ENCODE assay signal across 9 mouse cellular contexts in genomic region chr7:16014521-16015175, GRCm38 (mm10). TPM values are rescaled to one million over a fixed set of nuclear protein-coding genes. Genes with fewer than 3 reads are reported as not detected.
DNase-seq lines count a peak whose midpoint lies in the region; ATAC-seq and TF ChIP-seq lines count a peak whose summit lies in the region.
"Had no signal": no experiment of that assay in that cellular context is flagged by ENCODE, and none has a peak within 500 bp of the region (broad histone marks: within the 10 kb centered on the region; RNA-seq: fewer than 3 reads in every experiment).

No protein-coding gene starts in this region.

- H3K36me3 ChIP-seq in heart, postnatal 0 days (replicated peaks; ENCODE audit: control insufficient read depth, insufficient read depth, low read length): no peaks in the 10 kb centered on the region

- WGBS in cerebellum, adult 2 months: 55% methylated on average over 8 of the region's 8 CpGs
- 58% methylated on average over 8 of the region's 8 CpGs for WGBS in heart, postnatal 0 days

- H3K4me1 ChIP-seq in cerebellum, adult 2 months (ENCODE audit: control insufficient read depth, insufficient read depth, low read length): peaks cover 39% of the 10 kb centered on the region
- H3K4me1 ChIP-seq in heart, postnatal 0 days (ENCODE audit: control insufficient read depth, insufficient read depth): peaks cover 43% of the 10 kb centered on the region

- no peak overlapping the region for H3K9ac ChIP-seq in heart, postnatal 0 days (replicated peaks; ENCODE audit: low read depth, low read length)
- H3K9ac ChIP-seq: lung, embryonic 15.5 days had no signal

- H3K27me3 ChIP-seq in cerebellum, adult 2 months (ENCODE audit: control insufficient read depth, insufficient read depth, low read length): no peaks in the 10 kb centered on the region
- H3K27me3 ChIP-seq in heart, postnatal 0 days (ENCODE audit: control insufficient read depth, insufficient read depth, low read length): no peaks in the 10 kb centered on the region
- H3K27me3 ChIP-seq: lung, embryonic 15.5 days had no signal

- no peak for TF ChIP-seq EP300 in heart, postnatal 0 days (IDR thresholded peaks at IDR 0.05; ENCODE audit: low read depth)

- intact Hi-C loops in left cerebral cortex, postnatal 25 days (cut with DNase I): no loop called here

- TF ChIP-seq POLR2A in cerebellum, adult 2 months (IDR thresholded peaks at IDR 0.05; ENCODE audit: borderline replicate concordance, insufficient read depth, low read length): no peak

- no peak overlapping the region for H3K4me3 ChIP-seq in cerebellum, adult 2 months (replicated peaks; ENCODE audit: insufficient read depth, low read depth, low read length)
- H3K4me3 ChIP-seq in heart, postnatal 0 days (ENCODE audit: low read depth, low read length): no peak overlapping the region
- H3K4me3 ChIP-seq: lung, embryonic 15.5 days had no signal

- no peak overlapping the region for H3K4me2 ChIP-seq in heart, postnatal 0 days (ENCODE audit: low read depth, low read length)
- H3K4me2 ChIP-seq: lung, embryonic 15.5 days had no signal

- TF ChIP-seq CTCF in cerebellum, adult 2 months (IDR thresholded peaks at IDR 0.05; ENCODE audit: borderline replicate concordance, insufficient read depth, low read depth, low read length): no peak
- no peak for TF ChIP-seq CTCF in heart, postnatal 0 days (IDR thresholded peaks at IDR 0.05; ENCODE audit: low read depth)

- no peaks in the 10 kb centered on the region for H3K9me3 ChIP-seq in heart, postnatal 0 days (replicated peaks; ENCODE audit: control insufficient read depth, low read length)
- H3K9me3 ChIP-seq: lung, embryonic 15.5 days had no signal

- peak; percentile 45 for DNase-seq in cerebellum, adult 11 months
- DNase-seq in 3T3-L1 (ENCODE audit: low read depth, low spot score): peak; percentile 18
- peak; percentile 68 to 78 for DNase-seq in cerebellum, adult 2 months
- no peak for DNase-seq in heart, postnatal 0 days (ENCODE audit: low spot score)
- DNase-seq in urinary bladder, adult 18-20 months (ENCODE audit: low spot score in 2 of 2): no peak
- no peak for DNase-seq in left cerebral cortex, postnatal 25 days (ENCODE audit: low spot score in 2 of 2)
- DNase-seq in right cerebral cortex, postnatal 14 days: no peak

- peak overlapping the region; percentile 24; the same call in 1 of the 2 replicates for H3K27ac ChIP-seq in cerebellum, adult 2 months (ENCODE audit: insufficient read depth, low read length)
- peak overlapping the region; percentile 78 for H3K27ac ChIP-seq in heart, postnatal 0 days (ENCODE audit: low read depth)
- H3K27ac ChIP-seq: lung, embryonic 15.5 days had no signal

- no peak for ATAC-seq in cerebellum, adult (ENCODE audit: insufficient number of reproducible peaks, low FRiP score, low TSS enrichment)
- peak; percentile 53; the same call in 1 of the 2 replicates for ATAC-seq in heart, postnatal 0 days (ENCODE audit: insufficient read depth, low read depth)

RNA-seq across cellular contexts. Expression of gene Bicra, which starts 33.1 kb away (rescaled TPM):
- 12.3 and 12.4 TPM in 2 replicates for polyA plus RNA-seq in cerebellum, adult 2 months (2012; rRNA removed)
- 2.6 and 7.2 TPM in 2 replicates for total RNA-seq in heart, postnatal 0 days (2014; rRNA removed; ENCODE audit: low replicate concordance)
- 2.0 and 2.4 TPM in 2 replicates for polyA plus RNA-seq in heart, postnatal 0 days (2015; fragmentation: Nextera tagmentation; extraction: Ambion mirVana)
- total RNA-seq in left cerebral cortex, postnatal 25 days (2021): 10 to 100 TPM; 12.6 to 14.3 TPM

RNA-seq across cellular contexts. Expression of gene Zfp541, which starts 47.0 kb away (rescaled TPM):
- 0.16 and 0.28 TPM in 2 replicates for polyA plus RNA-seq in cerebellum, adult 2 months (2012; rRNA removed)
- 0.54 TPM in 1 of 2 replicates, not detected in the other for total RNA-seq in heart, postnatal 0 days (2014; rRNA removed; ENCODE audit: low replicate concordance)
- polyA plus RNA-seq in heart, postnatal 0 days (2015; fragmentation: Nextera tagmentation; extraction: Ambion mirVana): not detected in 2 replicates
- total RNA-seq in left cerebral cortex, postnatal 25 days (2021): under 1 TPM; 0.50 TPM
- polyA plus RNA-seq: lung, embryonic 15.5 days had no signal

RNA-seq across cellular contexts. Expression of gene Ehd2, which starts 47.3 kb away (rescaled TPM):
- 7.4 and 7.5 TPM in 2 replicates for polyA plus RNA-seq in cerebellum, adult 2 months (2012; rRNA removed)
- total RNA-seq in heart, postnatal 0 days (2014; rRNA removed; ENCODE audit: low replicate concordance): 66.7 and 80.0 TPM in 2 replicates
- polyA plus RNA-seq in heart, postnatal 0 days (2015; fragmentation: Nextera tagmentation; extraction: Ambion mirVana): 47.5 and 48.7 TPM in 2 replicates
- 1 to 10 TPM; 4.7 to 8.4 TPM for total RNA-seq in left cerebral cortex, postnatal 25 days (2021)

Comparison
In these comparisons a context has a peak if more than half of its experiments do, and no peak if none do; other contexts are left out.
1. DNase-seq: peak in cerebellum, adult 11 months (single experiment), 3T3-L1 (single experiment) and cerebellum, adult 2 months (2 of 2); none in heart, postnatal 0 days (single experiment), urinary bladder, adult 18-20 months (0 of 2), left cerebral cortex, postnatal 25 days (0 of 2) and right cerebral cortex, postnatal 14 days (single experiment).